Mouse (Mus musculus) C2C12 (cell line): ENCODE data around the gene Amigo1.

Experiments used
- CTCF ChIP-seq: IDR thresholded peaks from one replicate; pipeline ENCODE4 v1.5.1; 2011; ENCODE audit not compliant: control insufficient read depth, insufficient read depth, insufficient read length
- FOSL1 ChIP-seq: IDR thresholded peaks from one replicate; pipeline ENCODE4 v1.8.0; 2011; ENCODE audit warnings: mild to moderate bottlenecking, low read length; ENCODE audit not compliant: poor library complexity, insufficient read depth, severe bottlenecking
- MAX ChIP-seq: IDR thresholded peaks from one replicate; pipeline ENCODE4 v1.6.1; 2011; ENCODE audit warnings: mild to moderate bottlenecking, control low read depth

GRCm38 (mm10) chr3:108188716-108189490 is 2.8 kb downstream of the Amigo1 start:
- TF ChIP-seq CTCF: no peak
- TF ChIP-seq MAX: no peak
- no peak for TF ChIP-seq FOSL1
